Mouse (Mus musculus) lung, postnatal 4 days (tissue): ENCODE data around the gene Olfr288.
A peak's percentile ranks its signal among the peaks of the same experiment; 100 is the strongest.

ENCODE experiments used
- DNase-seq, 2 experiments: peaks; one replicate each; pipeline ENCODE4 v3.0.0; 2021

Olfr288 gene

GRCm38 (mm10) chr15:98165525-98165924, 29.8 kb downstream of the Olfr288 start, which contains the start of gene Asb8:
Gene Asb8, minus strand, starts transcription at chr15:98165625.
- DNase-seq = no peak

DNA sequence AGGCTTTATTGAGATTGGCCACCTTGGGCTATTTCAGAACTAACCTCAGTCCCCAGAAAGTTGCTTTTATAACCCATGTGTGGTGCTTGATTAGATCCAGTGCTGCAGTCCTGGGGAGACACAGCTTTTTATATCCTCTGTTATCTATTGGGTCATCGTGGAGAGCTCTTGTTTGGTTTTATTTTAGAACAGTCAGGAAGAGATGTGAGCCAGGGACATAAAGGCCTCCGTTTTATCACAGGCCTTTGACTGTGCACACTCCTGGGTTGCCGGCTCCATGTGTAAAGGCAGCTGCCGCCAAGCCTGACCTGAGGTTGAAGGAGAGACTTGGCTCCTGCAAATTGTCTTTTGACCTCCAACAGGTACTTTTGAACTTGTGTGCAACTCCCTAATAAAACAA, 32.8 kb downstream of the Olfr288 start:
- no peak for DNase-seq

DNA sequence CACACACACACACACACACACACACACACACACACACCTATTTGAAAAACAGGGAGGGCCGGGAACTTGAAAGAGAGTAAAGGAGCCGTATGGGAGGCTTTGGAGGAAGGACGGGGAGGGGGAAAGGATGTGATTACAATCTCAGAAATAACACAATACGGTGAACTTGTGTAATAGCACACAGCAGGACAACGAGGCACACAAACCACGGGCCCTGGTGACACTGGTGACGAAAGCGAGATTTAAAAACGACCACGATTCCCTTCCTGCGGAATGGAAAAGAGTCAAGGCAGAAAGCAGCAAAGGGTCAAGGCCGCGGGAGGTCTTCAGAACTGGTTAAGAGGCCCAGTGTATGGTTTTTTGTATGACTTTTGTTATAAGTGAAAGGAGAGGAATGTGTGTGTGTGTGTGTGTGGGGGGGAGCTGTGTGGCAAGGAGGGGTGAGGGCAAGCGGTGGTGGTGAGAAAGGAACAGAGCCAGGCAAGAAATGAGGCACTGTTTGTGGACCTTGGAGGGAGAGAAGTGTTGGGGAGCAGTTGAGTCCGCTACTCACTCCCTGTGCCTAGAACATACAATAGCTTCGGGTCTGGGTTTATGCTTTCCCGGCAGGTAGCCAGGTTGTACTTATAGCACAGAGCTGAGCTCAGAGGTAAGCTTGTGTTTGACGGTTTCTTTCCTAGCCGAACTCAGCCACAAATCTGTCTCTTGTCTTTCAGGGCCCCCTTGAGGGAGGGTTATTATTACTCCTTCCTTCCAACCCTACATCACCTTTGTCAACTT, 34.1 kb downstream of the Olfr288 start:
- DNase-seq = no peak

GRCm38 (mm10) chr15:98157253-98157652, 38.1 kb downstream of the Olfr288 start:
- no peak for DNase-seq

DNA sequence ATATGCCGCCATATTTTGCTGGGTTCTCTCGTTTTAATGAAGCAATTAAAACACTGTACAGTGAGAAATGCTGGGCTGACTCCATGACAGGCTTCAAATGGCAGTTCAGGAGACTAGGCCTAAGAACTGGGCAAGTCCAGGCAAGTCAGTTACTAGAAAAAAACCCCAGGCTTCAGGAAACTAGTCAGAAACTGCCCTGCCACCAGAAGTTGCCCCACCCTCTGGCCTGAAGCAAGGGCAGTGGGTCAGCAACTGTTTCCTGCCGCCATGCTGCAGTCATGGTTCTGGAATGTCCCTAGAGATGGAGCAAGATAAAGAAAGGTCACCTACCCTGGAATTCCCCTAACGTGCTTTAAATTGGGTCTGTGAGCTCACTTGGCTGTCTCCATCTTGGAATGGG, 39.4 kb downstream of the Olfr288 start:
- no peak for DNase-seq

- no peak for DNase-seq
Observed at GRCm38 (mm10) chr15:98155272-98155671, 40.1 kb downstream of the Olfr288 start.

DNA sequence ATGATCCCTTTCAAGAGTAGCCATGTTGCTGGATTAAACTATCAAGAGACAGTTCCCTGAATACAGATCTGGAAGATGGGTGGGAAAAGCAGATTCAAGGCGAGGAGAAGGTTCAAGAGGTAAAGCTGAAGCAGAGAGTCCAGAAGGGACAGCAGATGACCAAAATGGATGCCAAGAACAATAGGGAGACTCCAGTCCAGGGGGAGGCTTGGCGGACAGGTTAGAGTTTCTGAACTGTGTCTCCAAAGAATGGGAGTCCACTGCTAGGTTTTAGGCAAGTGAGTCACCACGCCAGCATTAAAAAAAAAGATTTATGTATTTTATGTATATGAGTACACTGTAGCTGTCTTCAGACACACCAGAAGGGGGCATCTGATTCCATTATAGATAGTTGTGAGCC, 40.7 kb downstream of the Olfr288 start:
- no peak for DNase-seq

DNA sequence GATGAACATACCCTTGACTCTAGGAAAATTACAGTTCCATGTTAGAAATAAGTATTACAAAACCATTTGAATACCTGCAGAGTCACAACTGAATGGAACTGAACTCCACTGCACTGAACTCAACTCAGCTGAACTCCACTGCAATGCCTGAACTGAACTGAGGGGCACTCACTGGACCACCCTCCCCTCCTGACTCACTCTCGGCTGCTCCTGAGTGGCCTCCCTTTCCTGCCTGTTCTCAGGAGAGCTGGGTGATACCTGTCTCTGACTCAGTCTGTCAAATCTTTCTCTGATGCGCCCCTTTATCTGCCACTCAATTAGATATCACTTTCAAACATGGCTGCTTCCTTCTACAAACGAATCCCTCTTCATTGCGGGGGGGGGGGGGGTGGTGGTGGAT, 41.2 kb downstream of the Olfr288 start:
- no peak for DNase-seq

- DNase-seq = no peak
Observed at GRCm38 (mm10) chr15:98153625-98154024, 41.7 kb downstream of the Olfr288 start.

DNA sequence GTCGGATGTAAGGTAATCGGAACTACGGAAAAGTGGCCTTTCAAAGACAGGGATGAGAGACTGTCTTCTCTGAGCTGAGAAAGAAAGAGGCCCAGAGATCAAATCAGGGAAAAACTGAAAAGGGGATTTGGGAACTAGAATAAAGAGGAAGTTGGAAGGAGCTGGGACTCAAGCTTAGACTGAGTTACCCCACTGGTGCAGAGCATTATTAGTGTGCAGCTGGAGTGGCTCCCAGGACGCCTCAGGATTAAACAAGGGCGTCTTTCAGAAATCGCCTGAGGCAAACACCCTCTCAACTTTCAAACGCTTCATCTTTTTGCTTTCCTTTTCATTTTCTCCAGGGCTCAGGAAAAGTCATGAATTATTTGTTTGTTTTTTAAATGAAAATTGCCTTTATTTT, 42.4 kb downstream of the Olfr288 start:
- DNase-seq = peak in 1 of 2 experiments; percentile 56

- no peak for DNase-seq
Observed at GRCm38 (mm10) chr15:98149166-98149602, 46.2 kb downstream of the Olfr288 start.

DNA sequence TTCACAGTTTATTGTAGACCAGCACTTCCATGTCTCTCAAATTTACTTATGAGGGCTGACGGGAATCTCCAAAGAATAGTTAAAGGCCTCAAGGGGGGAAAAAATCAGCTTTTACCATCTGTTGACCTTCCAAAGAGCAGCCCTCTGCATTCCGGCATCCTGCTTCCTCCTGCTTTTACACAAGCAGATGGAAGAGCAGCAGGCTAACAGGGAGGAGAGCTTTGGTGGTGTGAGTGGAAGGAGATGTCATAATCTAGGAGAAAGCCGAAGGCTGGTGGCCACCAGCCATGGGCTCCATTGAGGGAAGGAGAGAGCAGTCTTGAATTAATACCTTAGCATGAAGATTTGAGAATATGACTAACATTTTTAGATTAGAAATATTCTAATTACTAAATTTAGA, 47.0 kb downstream of the Olfr288 start:
- no peak for DNase-seq

DNA sequence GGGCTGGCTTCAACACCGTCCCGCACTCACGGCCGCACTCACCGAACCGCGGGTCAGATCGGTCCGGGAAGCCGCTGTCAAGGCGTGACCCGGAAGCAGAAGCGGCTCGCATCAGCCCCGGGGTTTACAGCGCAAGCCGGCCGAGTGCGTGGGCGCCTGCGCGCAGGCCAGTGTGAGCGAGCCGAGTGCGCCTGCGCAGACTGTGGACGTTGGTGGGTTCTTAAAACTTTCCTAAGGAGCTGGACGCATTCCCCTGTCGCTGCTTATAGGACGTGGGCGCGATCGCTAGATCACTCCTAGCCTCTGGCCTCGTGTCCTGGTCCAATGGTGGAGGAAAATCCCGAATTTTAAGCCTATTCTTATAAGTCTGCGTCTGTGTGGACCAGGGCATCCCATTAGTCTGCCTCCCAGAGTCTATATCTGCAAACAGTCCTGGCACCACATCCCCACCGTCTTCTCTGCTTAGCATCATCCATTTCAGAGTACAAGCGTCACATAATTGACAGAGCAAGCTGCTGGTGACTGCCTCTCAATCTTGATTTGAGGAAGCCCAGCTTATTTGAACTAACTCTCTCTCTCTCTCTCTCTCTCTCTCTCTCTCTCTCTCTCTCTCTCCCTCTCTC, 49.7 kb downstream of the Olfr288 start:
- DNase-seq = peak; percentile 95 to 97

GRCm38 (mm10) chr15:98144861-98145507, 50.4 kb downstream of the Olfr288 start:
- peak in 1 of 2 experiments; percentile 59 for DNase-seq

- no peak for DNase-seq
Observed at GRCm38 (mm10) chr15:98142515-98142914, 52.8 kb downstream of the Olfr288 start.

GRCm38 (mm10) chr15:98140809-98141208, 54.5 kb downstream of the Olfr288 start:
- no peak for DNase-seq

DNA sequence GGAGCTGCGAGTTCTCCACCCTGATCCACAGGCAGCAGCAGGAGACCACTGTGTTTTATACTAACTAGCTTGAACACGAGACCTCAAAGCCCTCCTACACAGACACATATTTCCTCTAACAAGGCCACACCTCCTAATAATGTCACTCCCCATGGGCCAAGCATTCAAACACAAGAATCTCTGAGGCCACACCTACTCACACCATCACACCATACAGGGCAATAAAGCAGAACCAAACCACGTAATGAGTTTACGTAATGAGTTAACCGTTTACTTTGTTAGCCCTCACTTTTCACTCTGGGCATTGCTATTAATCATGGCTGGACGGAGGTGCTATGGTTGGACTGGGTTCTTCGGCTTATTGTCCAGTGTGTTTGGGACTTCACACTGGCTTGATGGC, 55.6 kb downstream of the Olfr288 start:
- no peak for DNase-seq

DNA sequence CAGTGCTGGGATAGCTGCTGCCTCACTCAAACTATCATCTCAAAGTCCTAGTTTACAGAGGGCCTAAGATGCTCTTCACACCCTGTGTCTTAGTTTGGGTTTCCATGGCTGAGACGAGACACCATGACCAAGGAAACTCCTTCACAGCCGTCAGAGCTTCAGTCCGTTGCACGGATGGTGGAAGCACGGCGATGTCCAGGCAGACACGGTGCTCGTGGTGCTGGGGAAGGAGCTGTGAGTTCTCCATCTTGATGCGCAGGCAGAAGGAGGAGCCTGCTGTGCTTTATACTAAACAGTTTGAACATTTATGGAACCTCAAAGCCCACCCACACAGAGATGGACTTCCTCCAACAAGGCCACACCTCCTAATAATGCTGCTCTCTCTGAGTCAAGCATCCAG, 58.5 kb downstream of the Olfr288 start:
- DNase-seq = no peak
